ENCODE assay signal across 8 mouse cellular contexts in the genomic region with DNA sequence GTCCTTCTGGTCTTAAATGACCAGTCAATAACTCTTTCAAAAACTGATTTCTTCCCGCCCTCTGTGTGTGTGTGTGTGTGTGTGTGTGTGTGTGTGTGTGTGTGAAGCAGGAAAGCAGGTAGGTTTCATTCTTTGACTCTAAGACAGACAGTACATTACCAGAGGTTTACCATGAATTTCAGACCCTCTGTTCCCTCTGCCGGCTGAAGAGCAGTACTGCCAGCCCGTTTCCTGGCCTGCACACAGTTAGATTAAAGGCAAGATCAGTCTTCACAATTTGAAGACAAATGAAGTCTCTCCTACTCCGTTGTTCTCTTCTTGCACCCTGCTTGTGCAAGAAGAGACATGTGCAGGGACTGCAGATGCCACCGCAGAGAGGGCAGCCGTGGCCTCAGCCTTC.
DNase-seq lines count a peak whose midpoint lies in the region; ATAC-seq and TF ChIP-seq lines count a peak whose summit lies in the region.
"Had no signal": no experiment of that assay in that cellular context is flagged by ENCODE, and none has a peak within 500 bp of the region (broad histone marks: within the 10 kb centered on the region; RNA-seq: fewer than 3 reads in every experiment).

No protein-coding gene starts in this region.

- H3K9ac ChIP-seq in midbrain, embryonic 16.5 days (ENCODE audit: low read depth, low read length): no peak overlapping the region
- H3K9ac ChIP-seq: lung, embryonic 15.5 days had no signal

- ATAC-seq in midbrain, embryonic 16.5 days: 0 out of 2 replicates have a peak, but pooled peaks have one; percentile 51

- H3K4me1 ChIP-seq in embryonic facial prominence, embryonic 10.5 days: peaks cover 9% of the 10 kb centered on the region; the same call in 1 of the 2 replicates
- H3K4me1 ChIP-seq in midbrain, embryonic 16.5 days (ENCODE audit: control insufficient read depth, insufficient read depth, low read length): no peaks in the 10 kb centered on the region
- H3K4me1 ChIP-seq: lung, embryonic 15.5 days had no signal

- no peaks in the 10 kb centered on the region for H3K27me3 ChIP-seq in embryonic facial prominence, embryonic 10.5 days (replicated peaks; ENCODE audit: low read depth, poor library complexity, severe bottlenecking)
- H3K27me3 ChIP-seq in midbrain, embryonic 16.5 days (ENCODE audit: control insufficient read depth, insufficient read depth, low read depth, low read length): no peaks in the 10 kb centered on the region
- H3K27me3 ChIP-seq: lung, embryonic 15.5 days had no signal

- H3K9me3 ChIP-seq in embryonic facial prominence, embryonic 10.5 days: no peaks in the 10 kb centered on the region
- H3K9me3 ChIP-seq in midbrain, embryonic 16.5 days (replicated peaks; ENCODE audit: control insufficient read depth, low read length, poor library complexity, severe bottlenecking): no peaks in the 10 kb centered on the region
- H3K9me3 ChIP-seq: lung, embryonic 15.5 days had no signal

- H3K4me2 ChIP-seq in midbrain, embryonic 16.5 days (ENCODE audit: low read length): no peak overlapping the region
- H3K4me2 ChIP-seq: lung, embryonic 15.5 days had no signal

- DNase-seq in layer of hippocampus, adult 2 months (ENCODE audit: low spot score in 2 of 2): peak; percentile 30 to 55
- DNase-seq in layer of hippocampus, adult 8-10 months (ENCODE audit: low spot score in 2 of 2): no peak
- peak; percentile 29 for DNase-seq in cerebellum, adult 11-12 months
- DNase-seq in embryonic facial prominence, embryonic 10.5 days (ENCODE audit: low spot score): peak; percentile 28
- DNase-seq in urinary bladder, adult 2 months (ENCODE audit: low spot score): no peak
- no peak for DNase-seq in heart, postnatal 25 days (ENCODE audit: low spot score)

- H3K27ac ChIP-seq in layer of hippocampus, adult 2 months: no peak overlapping the region
- no peak overlapping the region for H3K27ac ChIP-seq in embryonic facial prominence, embryonic 10.5 days (replicated peaks)
- H3K27ac ChIP-seq in midbrain, embryonic 16.5 days (ENCODE audit: low read length): no peak overlapping the region
- H3K27ac ChIP-seq: lung, embryonic 15.5 days had no signal

- intact Hi-C loops in heart, postnatal 25 days (cut with DNase I): no loop called here

- no peaks in the 10 kb centered on the region for H3K36me3 ChIP-seq in embryonic facial prominence, embryonic 10.5 days (replicated peaks)
- H3K36me3 ChIP-seq in midbrain, embryonic 16.5 days (ENCODE audit: control insufficient read depth, insufficient read depth, low read length): no peaks in the 10 kb centered on the region
- H3K36me3 ChIP-seq: lung, embryonic 15.5 days had no signal

- no peak overlapping the region for H3K4me3 ChIP-seq in layer of hippocampus, adult 2 months
- H3K4me3 ChIP-seq in embryonic facial prominence, embryonic 10.5 days: no peak overlapping the region
- H3K4me3 ChIP-seq in midbrain, embryonic 16.5 days (ENCODE audit: low read depth, low read length): no peak overlapping the region
- H3K4me3 ChIP-seq: lung, embryonic 15.5 days had no signal

- TF ChIP-seq CTCF in layer of hippocampus, adult 2 months (conservative IDR thresholded peaks at IDR 0.05): peak; percentile 74

- WGBS in embryonic facial prominence, embryonic 10.5 days: 77% methylated on average over 6 of the region's 6 CpGs
- WGBS in midbrain, embryonic 16.5 days: 77% methylated on average over 6 of the region's 6 CpGs

Comparison
In these comparisons a context has a peak if more than half of its experiments do, and no peak if none do; other contexts are left out.
1. DNase-seq: peak in layer of hippocampus, adult 2 months (2 of 2), cerebellum, adult 11-12 months (single experiment) and embryonic facial prominence, embryonic 10.5 days (single experiment); none in layer of hippocampus, adult 8-10 months (0 of 2), urinary bladder, adult 2 months (single experiment) and heart, postnatal 25 days (single experiment).